Mouse (Mus musculus) mesoderm, embryonic 11.5 days (tissue): ENCODE data around the gene Tas2r104.

Experiments used
- DNase-seq: peaks from one replicate; pipeline ENCODE4 v3.0.0-alpha.2; 2012; ENCODE audit warnings: low read depth, low spot score

The Tas2r104 gene

DNA sequence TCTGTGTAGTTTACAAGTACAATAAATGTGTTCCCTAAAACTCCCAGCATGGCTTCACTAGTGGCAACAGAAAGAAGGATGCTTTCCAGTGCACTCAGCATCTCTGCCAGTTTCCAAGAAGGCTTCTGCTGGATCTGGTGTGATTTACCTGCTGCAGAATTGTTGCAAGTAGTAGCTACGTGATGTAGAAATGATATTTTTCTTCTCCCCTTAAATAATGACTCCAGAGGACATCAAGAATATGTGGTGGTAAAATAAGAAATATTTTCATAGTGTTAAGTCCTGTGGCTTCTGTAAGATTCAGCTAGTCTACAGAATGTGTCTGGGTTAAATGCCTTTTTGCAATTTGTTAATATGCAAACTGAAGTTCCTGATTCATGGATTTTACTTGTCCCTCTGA is at the start of gene Tas2r104:
TSS of gene Tas2r104 (minus strand) at position 101 of the 400 bp plus-strand sequence.
- DNase-seq = no peak

DNA sequence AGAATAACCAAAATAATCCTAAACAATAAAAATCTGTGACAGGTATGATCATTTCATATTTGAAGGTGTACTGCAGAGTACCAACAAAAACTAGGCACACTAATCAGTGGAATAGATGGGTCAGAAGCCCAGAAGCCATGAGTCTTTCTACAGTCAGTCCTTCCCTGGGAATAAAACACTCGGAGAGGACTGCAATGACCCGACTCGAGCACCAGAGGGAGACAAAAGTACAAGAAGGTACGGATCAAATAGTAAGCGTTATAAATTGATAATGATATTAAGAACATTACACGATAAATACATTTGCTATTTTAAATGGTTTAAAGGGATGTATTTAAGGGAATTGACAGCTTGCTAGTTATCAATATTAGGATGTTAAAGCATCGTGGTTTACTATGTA is 27.3 kb upstream of the Tas2r104 start:
- peak; percentile 1 for DNase-seq

GRCm38 (mm10) chr6:131689963-131690362 is 4.4 kb upstream of the Tas2r104 start, which contains the start of gene Tas2r114:
Gene Tas2r114 (minus strand): TSS chr6:131690063.
- no peak for DNase-seq

GRCm38 (mm10) chr6:131687395-131687794 is 1.9 kb upstream of the Tas2r104 start, which contains the start of gene Tas2r105:
Gene Tas2r105 (minus strand): TSS chr6:131687495.
- DNase-seq = no peak

DNA sequence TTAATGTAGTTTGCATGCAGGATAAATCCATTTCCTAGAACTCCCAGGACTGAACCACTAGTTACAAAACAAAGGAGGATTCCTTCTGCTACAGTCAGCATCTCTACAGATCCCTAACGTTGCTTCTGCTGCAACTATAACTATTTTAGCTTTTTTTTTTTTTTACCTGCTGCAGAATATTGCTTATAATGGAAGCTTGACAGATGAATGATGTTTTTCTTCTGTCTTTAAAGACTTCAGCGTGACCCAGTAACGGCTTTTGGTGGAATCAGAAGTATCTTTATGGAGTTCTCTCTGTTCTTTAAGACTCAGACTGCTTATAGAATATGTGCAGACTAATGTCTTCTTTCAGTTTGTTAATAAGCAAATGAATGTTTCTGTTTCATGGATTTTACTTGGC is 6.8 kb downstream of the Tas2r104 start, which contains the start of gene Tas2r106:
TSS of gene Tas2r106 (minus strand) at position 101 of the 400 bp plus-strand sequence.
- no peak for DNase-seq

- no peak for DNase-seq
Measured at GRCm38 (mm10) chr6:131660049-131660448, 25.5 kb downstream of the Tas2r104 start, which contains the start of gene Tas2r107. Gene Tas2r107 (minus strand): TSS chr6:131660149.
